Mouse (Mus musculus) thymus, adult 18-20 months (tissue): ENCODE results near the gene Cd9.

ENCODE experiments used
- DNase-seq, 2 experiments: peaks; one replicate each; pipeline ENCODE4 v3.0.0; 2022; ENCODE audit warnings: mixed read lengths in 2 of 2

The Cd9 gene

DNA sequence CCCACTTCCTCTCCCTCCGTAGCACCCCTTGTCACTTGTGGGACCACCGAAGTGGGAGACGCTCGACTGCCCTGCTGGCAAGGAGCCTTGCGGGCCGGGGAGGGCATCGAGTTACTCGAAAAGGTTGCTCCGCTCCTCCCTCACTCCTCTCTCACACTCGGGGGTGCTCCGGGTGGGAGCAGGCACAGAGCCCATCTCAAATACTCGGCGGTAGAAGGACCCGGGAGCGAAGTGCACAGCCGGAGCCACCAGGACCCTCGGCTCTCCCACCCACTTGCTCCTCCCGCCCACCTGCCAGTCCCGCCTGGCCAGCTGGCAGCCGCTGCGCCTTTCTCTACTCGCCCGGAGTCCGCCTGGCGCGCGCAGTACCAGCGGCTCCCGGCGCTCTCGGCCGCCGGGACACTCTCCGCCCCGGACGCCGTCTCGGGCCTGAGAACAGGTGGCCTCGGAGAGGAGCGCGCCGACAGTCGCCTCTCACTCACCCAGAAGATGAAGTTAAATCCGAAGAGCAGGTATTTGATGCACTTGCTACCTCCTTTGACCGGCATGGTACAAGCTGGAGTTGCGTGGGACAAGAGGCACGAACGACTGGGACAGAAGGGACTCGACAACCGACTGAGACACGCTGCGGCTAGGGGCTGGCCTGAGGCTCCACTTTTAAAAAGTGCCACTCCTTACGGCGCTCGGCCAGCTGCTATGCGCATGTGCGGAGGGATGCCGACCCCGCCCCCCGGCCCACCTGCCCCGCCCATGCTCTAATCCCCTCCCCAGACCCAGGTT, at the start of gene Cd9:
Gene Cd9 (minus strand): TSS at position 700 of the 780 bp plus-strand sequence.
- DNase-seq: peak in 1 of 2 experiments; percentile 15

DNA sequence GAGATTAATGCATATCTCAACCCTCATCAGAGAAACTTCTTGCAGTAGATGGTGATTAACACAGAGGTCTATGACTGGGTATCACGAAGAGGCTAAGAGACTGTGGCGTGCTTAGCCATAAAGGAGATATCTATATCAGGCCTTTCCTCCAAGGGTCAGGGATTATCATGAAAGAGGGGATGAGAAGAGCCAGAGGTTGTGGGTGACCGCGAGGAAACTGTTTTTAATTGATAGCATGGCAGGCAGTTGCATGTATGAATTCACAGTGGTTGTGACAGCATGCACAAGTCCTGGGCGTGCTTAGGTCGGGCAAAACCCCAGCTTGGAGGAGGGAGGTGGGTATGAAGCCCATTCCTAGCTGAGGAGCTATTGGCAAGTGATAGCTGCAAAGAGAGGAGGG, 46.7 kb upstream of the Cd9 start:
- DNase-seq: no peak

DNA sequence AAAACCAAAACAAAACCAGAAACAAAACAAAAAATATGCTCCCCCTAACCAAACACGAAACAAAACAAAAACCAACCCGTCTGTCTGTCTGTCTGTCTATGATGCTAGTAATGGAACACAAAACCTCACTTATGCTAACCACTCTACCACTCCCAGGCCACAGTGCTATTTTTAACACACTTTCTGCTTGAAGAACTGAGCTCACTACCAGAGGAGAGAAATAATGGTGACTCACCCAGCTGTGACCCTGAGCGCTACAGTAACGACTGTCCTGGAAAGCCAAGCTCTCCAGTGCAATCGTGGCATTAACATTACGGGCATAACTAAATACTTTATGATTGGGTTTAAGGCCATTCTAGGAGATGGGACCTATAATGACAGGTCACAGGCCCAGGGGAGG, 46.2 kb upstream of the Cd9 start:
- no peak for DNase-seq

DNA sequence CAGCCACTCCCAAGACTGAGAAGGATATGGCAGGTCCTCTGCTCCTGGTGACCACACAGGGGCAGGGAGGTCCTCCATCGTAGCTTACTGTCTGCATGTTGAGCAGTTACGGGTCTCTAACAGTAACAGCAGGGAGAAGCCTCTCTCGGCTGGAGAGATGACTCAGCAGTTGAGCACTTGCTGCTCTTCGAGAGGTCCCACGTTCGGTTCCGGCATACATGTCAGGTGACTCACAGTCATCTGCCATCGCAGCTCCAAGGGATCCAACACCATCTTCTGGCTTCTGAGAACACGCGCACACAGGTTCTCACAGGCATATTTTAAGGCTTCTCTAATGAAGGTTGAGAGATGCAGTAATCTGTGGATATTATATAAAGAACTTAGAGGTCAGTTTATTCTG, 45.6 kb upstream of the Cd9 start:
- DNase-seq: no peak

DNA sequence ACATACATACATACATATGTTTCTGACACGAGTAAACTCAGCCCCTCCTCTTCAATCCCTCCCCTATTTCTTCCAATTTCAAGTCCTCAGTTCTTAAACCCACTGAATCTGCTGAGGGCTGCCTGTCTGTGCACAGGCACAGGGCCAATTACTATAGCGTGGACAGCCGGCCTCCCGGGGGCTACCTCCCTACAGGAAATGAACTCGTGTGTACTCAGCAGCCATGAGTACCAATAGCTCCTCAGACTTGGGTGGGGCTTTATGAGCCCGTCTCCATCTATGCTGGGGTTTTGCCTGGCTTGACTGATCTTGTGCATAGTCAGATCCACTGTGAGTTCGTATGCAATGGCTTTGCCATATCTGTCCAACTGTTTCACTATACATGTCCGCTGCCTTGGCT, 44.8 kb upstream of the Cd9 start:
- DNase-seq: no peak

DNA sequence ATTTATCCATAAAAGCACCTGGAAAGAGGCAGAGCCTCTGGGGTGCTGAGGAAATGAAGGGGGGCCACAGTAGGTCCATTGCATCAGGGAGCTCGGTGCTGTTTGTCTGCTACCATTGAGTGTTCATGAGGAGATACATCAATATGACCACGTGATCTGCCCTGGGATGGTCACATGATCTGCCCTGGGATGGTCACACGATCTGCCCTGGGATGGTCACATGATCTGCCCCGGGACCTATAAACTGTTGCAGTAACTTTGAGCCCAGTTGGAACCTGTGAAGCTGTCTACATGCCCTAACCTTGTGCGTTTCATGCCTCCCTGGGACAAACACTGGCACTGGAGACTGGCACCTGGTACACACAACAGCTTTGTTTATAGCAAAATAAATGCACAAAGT, 43.9 kb upstream of the Cd9 start:
- DNase-seq: no peak

DNA sequence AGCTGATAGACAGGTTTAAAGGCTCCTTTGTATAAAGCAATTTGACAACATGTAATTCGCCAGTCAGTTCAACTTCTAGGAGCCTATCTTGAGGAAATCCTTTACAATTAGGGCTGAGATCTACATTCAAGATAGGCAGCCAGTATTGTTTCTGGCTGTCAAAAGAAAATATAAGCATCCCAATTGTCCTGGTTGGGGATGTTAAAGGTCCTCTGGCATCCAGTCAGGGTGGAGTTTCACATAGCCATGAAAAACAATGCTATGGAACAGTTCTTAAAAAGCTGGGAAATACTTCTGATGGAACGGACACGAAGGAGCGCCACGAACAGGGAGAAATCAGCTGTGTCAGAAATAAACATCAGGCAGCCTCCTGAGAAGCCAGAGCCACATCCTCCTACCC, 40.4 kb upstream of the Cd9 start:
- no peak for DNase-seq

DNA sequence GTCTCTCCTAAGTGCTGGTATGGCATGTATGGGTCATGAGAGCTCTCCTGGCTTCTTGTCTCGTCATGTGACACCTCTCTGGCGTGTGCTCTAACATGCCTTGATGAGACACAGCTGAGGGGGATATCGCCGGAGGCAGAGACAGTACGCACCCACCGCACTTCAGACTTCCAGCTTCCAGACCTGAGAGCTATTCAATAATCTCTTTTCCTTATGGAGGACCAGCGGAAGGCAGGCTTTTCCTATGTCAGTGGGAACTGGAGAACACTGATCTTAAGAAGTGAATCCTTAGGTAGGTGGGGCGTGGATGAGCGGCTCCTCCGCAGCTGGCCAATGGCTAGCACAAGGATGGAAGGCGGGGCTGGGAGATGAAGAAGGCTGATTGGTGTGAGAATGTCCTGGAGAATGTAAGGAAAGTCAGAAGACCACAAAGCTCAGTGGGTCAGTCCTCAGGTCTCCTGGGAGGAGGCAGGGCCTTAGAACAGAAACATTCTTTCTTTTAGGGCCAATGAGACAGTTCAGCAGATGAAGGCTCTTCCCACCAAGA, 38.6 kb upstream of the Cd9 start:
- no peak for DNase-seq

DNA sequence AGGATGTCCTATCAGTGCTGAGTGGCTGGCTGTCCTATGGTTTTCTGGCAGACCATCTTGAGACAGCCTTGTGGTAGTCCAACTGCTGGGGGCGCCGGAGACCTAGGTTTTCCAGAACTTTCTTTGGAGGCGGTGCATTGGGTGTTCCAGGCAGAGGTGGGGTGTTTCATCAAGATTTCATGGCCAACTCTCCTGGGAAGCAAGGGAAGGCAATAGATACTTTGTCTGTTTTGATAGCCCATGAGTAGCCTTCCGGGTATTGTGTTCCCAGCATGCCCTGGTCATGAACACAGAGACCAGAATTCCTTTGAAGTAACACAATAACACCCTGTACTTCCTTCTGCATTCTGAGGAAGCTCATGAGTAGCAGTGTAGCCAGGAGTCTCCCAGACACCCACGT, 34.9 kb upstream of the Cd9 start:
- no peak for DNase-seq

DNA sequence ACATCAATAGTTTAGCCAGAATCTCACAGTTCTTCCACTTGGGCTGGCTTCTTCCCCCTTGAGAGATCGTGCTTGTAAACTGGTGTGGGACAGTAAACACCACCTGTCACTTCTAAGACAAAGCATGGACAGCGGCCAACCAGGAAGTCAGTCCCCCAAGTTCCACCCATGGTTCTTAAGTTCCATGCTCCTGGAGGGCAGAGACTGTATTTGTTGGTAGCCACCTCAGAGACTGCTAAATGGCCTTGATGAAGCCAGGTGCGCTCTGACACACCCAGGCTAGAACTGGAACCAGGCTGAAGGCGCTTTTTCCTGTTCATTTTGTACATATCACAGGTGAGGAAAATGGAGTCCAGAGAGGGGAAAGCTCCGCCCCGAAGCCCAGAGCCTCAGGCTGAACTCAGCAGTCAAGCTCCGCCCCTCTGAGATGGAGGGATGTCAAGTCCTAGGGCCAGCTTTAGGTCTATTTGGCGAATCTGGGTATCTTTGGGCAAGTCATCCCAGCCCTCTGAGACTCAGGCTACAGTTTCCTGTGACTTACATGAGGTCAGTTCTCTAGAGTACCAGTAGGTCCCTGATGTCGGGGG, 34.1 kb upstream of the Cd9 start:
- DNase-seq: no peak

DNA sequence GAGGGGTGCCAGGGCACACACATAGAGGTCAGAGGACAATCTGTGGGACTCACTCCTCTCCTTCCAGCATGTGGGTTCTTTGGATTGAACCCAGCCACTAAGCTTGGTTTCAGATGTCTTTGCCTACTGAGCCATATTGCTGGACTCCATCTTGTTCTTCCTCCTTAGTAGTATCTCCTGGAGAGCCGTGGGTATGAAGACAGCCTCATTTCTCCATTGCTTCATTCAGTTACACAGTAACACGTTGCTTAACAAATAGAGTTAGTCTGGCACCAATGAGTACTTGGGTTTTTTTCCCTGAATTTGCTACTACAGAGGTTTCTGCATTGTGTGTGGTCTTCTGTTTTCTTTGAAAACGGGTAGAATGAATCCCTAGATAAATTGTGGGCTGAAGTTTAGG, 31.5 kb upstream of the Cd9 start:
- DNase-seq: no peak

DNA sequence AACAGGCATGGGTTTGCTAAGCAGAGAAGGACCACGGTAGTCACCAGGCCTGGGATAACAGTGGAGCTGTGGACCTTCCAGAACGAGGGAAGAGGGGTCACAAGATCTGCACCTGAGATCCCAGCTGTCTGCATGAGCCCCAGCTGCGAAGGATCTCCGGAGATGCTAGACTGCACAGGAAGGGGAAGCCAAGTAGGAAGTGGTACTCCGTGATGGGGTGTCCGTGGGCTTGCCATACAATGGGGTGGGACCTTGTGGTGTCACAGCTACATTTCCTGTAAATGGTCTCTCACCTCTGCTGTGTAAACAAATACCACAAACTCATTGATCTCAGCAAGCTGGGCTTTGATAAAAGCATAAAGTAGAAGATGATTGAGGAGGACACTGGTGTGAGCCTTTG, 29.4 kb upstream of the Cd9 start:
- no peak for DNase-seq

DNA sequence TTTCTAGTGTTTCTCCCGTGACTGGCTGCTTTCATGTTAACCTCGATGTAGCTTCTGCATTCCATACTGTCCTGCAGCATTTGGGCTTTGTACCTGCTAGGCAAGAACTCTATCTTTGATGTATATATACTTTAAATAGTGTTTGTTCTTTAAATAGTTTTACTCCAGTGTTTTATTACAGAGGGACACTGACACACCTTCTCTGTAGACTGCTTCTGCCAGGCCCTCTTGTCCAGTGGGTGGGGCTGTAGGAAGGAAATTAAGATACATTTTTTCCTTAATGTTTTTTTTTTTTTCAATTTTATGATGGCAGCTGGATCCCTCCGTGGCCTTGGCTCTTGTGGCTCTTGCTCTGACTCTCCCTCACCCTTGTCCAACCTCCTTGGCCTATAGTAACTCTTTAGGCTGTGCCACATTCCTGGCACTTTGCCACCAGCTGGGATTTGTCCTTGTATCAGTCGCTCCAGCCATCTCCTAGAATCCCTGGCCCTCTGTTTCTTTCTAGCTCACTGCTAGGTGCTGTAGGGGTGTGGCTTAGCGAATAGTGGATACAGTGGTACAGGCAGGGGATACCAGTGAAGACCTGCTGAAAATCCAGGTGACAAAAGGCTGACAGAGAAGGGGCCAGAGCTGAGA, 27.1 kb upstream of the Cd9 start:
- DNase-seq: no peak

DNA sequence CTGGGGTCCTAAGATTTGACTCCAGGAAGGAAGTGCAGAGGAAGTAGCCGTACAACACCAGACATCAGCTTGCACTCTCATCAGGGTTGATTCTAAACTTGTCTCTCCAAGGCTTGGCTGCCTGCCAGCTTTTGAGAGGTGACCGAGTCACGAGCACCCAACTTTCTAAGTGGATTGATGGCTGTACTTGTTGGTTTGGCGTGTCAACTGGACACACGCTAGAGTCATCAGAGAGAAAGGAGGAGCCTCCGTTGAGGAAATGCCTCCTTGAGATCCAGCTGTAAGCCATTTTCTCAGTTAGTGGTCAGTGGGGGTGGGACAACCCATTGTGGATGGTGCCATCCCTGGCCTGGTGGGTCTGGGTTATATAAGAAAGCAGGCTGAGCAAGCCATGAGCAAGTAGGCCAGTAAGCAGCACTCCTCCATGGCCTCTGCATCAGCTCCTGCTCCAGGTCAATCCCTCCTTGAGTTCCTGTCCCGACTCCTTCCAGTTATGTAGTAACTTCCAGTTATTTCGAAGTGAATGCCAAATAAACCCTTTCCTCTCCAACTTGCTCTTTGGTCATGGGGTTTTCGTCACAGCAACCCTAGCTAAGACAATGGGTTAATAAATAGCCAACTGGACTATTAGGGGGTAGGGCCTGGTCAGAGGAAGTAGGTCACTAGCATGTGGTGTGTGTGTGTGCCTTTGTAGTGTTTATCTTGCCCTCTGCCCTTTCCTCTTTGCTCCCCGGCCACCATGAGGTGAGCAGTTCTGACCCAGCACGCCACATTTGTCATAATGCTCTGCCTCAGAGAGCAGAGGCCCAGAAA, 21.1 kb upstream of the Cd9 start:
- DNase-seq: no peak

DNA sequence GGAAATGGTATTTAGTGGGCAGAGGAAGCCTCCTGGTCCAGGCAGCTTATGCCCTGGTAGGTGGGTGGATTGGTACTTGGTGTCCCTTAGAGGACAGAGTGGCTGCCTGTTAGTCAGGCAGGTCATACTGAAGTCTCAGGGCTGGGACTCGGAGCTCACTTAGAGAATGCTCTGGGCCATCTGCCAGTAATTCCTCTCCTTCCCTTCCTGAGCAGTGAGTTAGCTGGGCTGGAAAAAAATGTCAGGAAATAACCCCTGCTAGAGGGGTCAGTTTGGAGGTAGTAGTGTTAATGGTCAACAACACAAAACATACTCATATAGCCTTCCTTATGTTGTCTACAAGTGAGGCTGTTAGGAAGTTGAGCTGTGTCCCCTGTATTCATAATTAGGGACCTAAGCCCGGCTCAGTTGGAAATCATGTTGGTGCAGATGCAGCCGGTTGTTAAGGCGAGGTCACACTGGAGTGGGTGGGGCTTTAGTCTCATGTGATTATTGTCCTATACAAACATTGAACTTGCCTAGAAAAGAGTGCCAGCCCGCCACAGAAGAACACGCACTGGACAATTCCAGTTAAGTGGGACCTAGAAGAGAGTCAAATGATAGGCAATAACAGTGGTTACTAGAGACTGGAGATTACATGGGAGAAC, 18.5 kb upstream of the Cd9 start:
- DNase-seq: no peak

DNA sequence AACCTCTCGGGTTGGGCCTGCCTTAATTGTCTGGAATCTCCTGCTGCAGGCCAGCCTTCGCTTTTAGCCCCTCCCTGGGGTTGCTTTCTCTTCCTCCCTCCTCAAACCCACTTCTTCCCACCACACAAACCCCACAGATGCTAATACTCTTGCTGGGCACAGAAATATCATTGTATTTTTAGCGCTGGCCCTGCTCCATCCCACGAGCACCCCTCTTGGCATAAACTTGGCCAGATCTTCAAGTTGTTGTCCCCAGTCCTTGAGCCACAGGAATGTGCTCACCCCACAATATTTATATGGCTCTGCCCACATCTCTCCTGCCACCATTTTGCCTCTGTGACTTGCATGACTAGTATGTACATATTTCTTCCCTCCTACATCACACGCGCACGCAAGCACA, 16.6 kb upstream of the Cd9 start:
- no peak for DNase-seq

DNA sequence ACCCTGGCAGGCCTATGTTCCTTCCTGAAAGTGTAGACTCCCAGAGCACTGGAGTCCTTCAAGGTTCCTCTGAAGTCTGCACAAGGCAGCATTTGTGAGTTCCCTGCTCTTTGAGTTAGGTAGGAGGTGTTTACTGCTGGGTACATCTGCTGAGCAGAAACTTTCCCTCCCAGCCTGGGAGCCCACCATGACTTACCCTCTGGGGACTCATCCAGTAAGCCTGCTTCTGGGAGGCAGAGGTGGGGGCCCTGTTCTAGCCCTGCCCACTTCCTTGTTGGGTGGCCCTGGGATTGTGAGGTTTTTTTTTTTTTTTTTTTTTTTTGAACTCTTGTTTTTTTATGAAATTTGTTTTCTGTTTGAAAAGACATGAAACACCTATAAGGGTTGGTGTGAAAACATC, 16.1 kb upstream of the Cd9 start:
- no peak for DNase-seq

DNA sequence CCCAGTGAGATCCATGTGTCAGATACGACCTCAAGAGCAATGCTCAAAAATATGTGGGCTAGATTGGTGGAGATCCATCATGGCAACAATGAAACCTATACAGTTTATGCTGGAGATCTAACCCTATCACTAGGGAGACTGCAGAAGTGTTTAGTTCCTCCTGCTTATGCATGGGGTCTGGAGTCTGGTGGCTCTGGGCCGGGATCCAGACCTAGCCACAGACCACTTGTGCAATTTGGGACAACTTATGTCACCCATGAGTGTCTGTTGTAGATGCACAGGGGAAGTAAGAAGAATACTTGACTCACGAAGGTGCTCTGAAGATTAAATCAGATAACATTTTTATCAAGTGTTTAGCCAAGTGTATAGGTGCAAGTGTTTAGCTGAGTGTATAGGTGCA, 15.2 kb upstream of the Cd9 start:
- no peak for DNase-seq

DNA sequence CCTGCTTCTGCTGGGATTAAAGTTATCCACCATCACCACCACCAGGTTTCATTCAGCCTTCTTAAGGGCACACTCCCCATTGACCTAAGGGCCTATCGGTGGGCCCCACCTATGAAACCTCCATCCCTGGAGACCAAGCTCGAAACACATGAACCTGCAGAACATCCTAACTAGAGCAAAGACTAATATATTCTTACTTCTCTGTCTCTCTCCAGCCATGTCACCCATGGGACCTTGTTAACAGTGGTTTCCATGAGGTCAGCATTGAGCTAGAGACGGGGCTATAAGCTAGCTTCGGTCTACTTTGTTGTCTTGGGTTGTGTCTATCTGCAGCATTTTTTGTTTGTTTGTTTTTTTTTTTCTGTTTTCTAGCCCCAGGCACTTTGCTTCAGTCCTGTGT, 11.8 kb upstream of the Cd9 start:
- DNase-seq: no peak

DNA sequence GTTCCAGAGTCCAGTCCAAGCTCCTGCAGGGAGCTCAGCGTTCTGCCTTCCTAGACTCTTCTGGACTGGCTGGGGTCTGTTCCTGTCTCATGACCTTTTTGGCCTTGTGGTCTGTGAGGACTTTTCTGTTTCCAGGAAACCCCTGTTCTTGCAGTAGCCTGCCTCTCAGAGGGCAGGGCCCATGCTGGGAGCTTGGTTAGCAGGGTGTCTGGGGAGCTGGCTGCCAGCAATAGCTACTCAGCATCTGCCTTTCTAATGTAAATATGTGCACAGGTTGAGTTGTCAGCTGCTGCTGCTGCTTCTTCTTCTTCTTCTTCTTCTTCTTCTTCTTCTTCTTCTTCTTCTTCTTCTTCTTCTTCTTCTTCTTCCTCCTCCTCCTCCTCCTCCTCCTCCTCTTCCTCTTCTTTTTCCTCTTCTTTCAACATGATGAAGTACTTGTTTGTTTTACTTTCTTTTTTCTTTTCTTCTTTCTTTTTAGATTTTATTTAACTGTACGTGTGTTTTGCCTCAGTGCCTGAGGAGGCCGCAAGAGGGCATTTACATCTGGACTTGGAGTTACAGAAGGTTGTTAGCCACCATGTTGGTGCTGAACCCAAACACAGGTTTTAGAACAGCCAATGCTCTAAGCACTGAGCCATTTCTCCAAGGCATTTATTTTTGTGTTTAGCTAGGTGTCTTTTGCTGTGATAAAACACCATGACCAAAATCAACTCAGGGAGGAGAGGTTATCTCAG, 10.2 kb upstream of the Cd9 start:
- no peak for DNase-seq

DNA sequence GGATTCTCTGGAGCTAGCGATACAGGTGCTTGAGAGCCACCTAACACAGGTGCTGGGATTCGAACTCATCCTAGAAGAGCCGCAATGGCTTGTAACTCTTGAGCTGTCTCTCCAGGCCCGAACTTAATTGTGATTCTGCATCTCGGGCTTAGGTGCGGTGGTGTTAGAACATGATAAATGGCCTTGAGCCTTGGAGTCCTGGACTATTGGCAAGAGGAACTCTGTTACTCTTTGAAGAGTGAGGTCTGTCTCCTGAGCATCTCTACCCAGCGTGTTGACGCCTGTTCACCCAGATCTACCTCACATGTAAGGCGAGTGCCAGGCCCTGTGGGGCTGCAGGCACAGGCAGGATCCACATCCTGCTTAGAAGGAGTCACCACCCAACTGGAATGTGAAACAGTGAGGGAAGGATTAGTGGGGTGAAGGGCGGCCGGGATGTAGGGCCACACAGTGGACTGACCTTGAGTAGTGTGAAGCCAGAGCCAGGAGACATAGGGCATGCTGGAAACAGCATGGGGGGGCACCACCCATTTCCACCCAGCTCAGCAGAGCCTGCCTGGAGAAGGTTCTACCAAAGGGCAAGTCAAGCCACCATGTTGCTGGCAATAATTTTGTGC, 8.7 kb upstream of the Cd9 start:
- DNase-seq: no peak

DNA sequence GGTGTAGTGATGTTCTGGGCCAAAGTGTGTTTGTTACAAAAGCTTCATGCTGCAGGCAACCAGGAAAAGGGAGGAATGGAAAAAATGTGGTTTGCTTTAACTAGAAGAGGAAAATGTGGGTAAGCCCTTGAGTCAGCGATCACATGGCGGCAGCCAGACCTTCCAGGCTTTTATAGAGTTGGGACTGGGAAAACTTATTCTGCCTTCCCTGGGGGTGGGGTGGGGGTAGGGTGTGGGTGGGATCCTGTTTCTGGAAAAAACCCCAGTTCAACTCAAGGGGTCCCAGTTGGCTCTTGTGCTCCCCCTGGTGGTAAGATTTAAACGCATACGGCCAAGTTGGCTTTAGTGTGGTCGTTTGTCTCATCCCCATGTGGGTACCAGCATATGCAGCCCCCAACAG, 3.5 kb upstream of the Cd9 start:
- DNase-seq: no peak
